Mouse (Mus musculus): Measurements from ENCODE around the gene 4933428G20Rik. TPM values are rescaled to one million over a fixed set of nuclear protein-coding genes. Genes with fewer than 3 reads are reported as not detected.

4933428G20Rik gene
- polyA plus RNA-seq, 1 experiment from 2014 or later: 1.4 TPM

- no peak overlapping the region for H3K27ac ChIP-seq
- H3K9ac ChIP-seq: no peak overlapping the region
- 88% methylated on average over 4 of the region's 4 CpGs for WGBS (ENCODE audit: insufficient replicate concordance)
- H3K4me2 ChIP-seq: no peak overlapping the region
- no peak overlapping the region for H3K4me3 ChIP-seq
- H3K27me3 ChIP-seq (replicated peaks): peaks cover 21% of the 10 kb centered on the region
- H3K4me1 ChIP-seq: peaks cover 14% of the 10 kb centered on the region; the same call in 1 of the 2 replicates
- peaks cover 99% of the 10 kb centered on the region for H3K36me3 ChIP-seq
- no peak for ATAC-seq
- no peaks in the 10 kb centered on the region for H3K9me3 ChIP-seq (replicated peaks)
These were observed 2.6 kb downstream of the 4933428G20Rik start for GRCm38 (mm10) chr11:97497543-97497942.

GRCm38 (mm10) chr11:97492836-97493235 lies 7.3 kb downstream of the 4933428G20Rik start:
- Histone ChIP-seq H3K9ac (no peak overlapping the region), H3K9me3 (replicated peaks) (no peaks in the 10 kb centered on the region), H3K27ac (no peak overlapping the region), H3K27me3 (replicated peaks) (no peaks in the 10 kb centered on the region), H3K4me2 (no peak overlapping the region), H3K4me1 (no peaks in the 10 kb centered on the region), H3K4me3 (no peak overlapping the region), H3K36me3 (peaks cover 99% of the 10 kb centered on the region)
- ATAC-seq: no peak
- WGBS (ENCODE audit: insufficient replicate concordance): 83% methylated on average over 3 of the region's 3 CpGs

DNA sequence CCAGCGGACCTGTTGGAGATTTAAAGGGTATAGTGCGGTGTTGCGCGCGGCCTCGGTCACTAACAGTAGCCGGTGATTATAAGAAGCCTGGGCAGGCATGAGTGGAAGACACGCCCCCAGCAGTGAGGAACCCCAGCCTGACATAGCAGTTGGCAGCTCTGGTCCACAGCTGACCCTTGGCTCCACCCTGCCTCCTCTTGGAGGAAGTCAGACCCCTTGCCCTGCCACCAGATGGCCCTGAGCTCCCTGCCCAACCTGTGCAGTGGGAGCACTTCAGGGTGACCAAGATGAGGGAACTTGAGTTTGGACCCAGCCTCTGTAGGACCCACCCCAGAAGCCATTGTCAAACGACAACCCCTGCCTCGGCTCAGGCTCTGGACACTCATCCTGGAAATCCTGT lies 8.5 kb downstream of the 4933428G20Rik start:
- 91% methylated on average over 10 of the region's 10 CpGs for WGBS (ENCODE audit: insufficient replicate concordance)
- H3K36me3 ChIP-seq: peaks cover 99% of the 10 kb centered on the region
- ATAC-seq: no peak

GRCm38 (mm10) chr11:97489589-97490324 lies 10.4 kb downstream of the 4933428G20Rik start:
- peaks cover 99% of the 10 kb centered on the region for H3K36me3 ChIP-seq

More for the DNA sequence above, 8.5 kb downstream of the 4933428G20Rik start:
- H3K4me1 ChIP-seq: no peaks in the 10 kb centered on the region
- no peak overlapping the region for H3K4me3 ChIP-seq
- no peak overlapping the region for H3K4me2 ChIP-seq
- no peaks in the 10 kb centered on the region for H3K9me3 ChIP-seq (replicated peaks)
- H3K27me3 ChIP-seq (replicated peaks): no peaks in the 10 kb centered on the region
- no peak overlapping the region for H3K9ac ChIP-seq
- no peak overlapping the region for H3K27ac ChIP-seq

DNA sequence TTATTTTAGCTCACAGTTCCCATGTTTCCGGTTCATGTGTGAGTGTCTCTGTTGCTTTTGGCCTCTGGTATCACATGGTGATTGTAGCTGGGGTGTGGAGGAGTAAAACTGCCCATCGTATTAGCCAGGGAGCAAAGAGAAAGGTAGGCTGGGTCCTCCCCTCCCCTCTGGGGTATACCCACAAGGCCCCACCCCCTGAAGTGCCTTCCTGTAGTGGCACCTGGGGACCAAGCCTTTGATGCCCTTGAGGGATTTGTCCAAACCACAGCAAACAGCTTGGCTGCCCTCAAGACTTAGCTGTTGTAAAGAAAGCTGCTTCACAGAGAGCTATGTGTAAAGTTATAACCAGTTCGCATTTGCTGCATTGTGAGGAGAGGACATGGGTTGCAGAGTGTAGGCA lies 12.5 kb downstream of the 4933428G20Rik start:
- H3K9me3 ChIP-seq (replicated peaks): no peaks in the 10 kb centered on the region
- H3K27me3 ChIP-seq (replicated peaks): no peaks in the 10 kb centered on the region
- H3K4me1 ChIP-seq: no peaks in the 10 kb centered on the region
- no peak for ATAC-seq
- no peak overlapping the region for H3K27ac ChIP-seq
- no peak overlapping the region for H3K9ac ChIP-seq
- peaks cover 100% of the 10 kb centered on the region for H3K36me3 ChIP-seq
- no peak overlapping the region for H3K4me3 ChIP-seq
- 79% methylated on average over 3 of the region's 3 CpGs for WGBS (ENCODE audit: insufficient replicate concordance)
- H3K4me2 ChIP-seq: no peak overlapping the region

More at GRCm38 (mm10) chr11:97489589-97490324, 10.4 kb downstream of the 4933428G20Rik start:
- Histone ChIP-seq H3K4me2 (no peak overlapping the region), H3K9ac (no peak overlapping the region), H3K27me3 (replicated peaks) (no peaks in the 10 kb centered on the region), H3K27ac (no peak overlapping the region), H3K9me3 (replicated peaks) (no peaks in the 10 kb centered on the region), H3K4me1 (no peaks in the 10 kb centered on the region), H3K4me3 (no peak overlapping the region)
- ATAC-seq: 0 out of 2 replicates have a peak, but pooled peaks have one; percentile 27
- WGBS (ENCODE audit: insufficient replicate concordance): 47% methylated on average over 16 of the region's 16 CpGs

DNA sequence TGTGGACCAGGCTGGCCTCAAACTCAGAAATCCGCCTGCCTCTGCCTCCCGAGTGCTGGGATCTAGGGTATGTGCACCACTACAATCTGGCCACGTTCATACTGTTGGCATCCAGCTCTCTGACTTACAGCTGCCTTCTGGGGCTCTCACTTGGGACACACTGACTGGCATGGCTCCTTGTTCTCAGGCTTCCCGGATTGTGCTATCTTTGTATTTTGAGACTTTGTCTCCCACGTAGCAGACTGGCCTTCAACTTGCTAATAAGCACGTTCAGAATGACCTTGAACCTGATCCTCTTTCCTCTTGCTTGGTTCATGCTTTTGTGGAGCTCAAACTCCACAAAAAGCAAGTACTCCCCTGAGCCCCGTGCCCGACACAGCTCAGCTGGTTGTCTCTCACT lies 14.5 kb downstream of the 4933428G20Rik start:
- H3K4me2 ChIP-seq: no peak overlapping the region
- no peak for ATAC-seq
- no peaks in the 10 kb centered on the region for H3K9me3 ChIP-seq (replicated peaks)
- H3K27me3 ChIP-seq (replicated peaks): no peaks in the 10 kb centered on the region
- no peak overlapping the region for H3K9ac ChIP-seq
- H3K4me3 ChIP-seq: no peak overlapping the region
- H3K27ac ChIP-seq: no peak overlapping the region
- WGBS (ENCODE audit: insufficient replicate concordance): 85% methylated on average over 8 of the region's 8 CpGs
- H3K4me1 ChIP-seq: no peaks in the 10 kb centered on the region
- H3K36me3 ChIP-seq: peaks cover 100% of the 10 kb centered on the region

- no peak overlapping the region for H3K4me3 ChIP-seq
- H3K4me2 ChIP-seq: no peak overlapping the region
- H3K9me3 ChIP-seq (replicated peaks): no peaks in the 10 kb centered on the region
- peaks cover 15% of the 10 kb centered on the region; the same call in 1 of the 2 replicates for H3K4me1 ChIP-seq
- no peak for ATAC-seq
- H3K9ac ChIP-seq: no peak overlapping the region
- peaks cover 100% of the 10 kb centered on the region for H3K36me3 ChIP-seq
- H3K27ac ChIP-seq: no peak overlapping the region
- no peaks in the 10 kb centered on the region for H3K27me3 ChIP-seq (replicated peaks)
- 87% methylated on average over 8 of the region's 8 CpGs for WGBS (ENCODE audit: insufficient replicate concordance)
These were observed 20.3 kb downstream of the 4933428G20Rik start for GRCm38 (mm10) chr11:97479824-97480223.

- peaks cover 100% of the 10 kb centered on the region for H3K36me3 ChIP-seq
- no peak for ATAC-seq
These were observed 21.1 kb downstream of the 4933428G20Rik start for GRCm38 (mm10) chr11:97479085-97479484.

GRCm38 (mm10) chr11:97478345-97478744 lies 21.8 kb downstream of the 4933428G20Rik start:
- Histone ChIP-seq H3K4me3 (no peak overlapping the region), H3K27me3 (replicated peaks) (no peaks in the 10 kb centered on the region), H3K9me3 (replicated peaks) (no peaks in the 10 kb centered on the region), H3K27ac (no peak overlapping the region), H3K4me2 (no peak overlapping the region), H3K9ac (no peak overlapping the region), H3K4me1 (peaks cover 15% of the 10 kb centered on the region; the same call in 1 of the 2 replicates), H3K36me3 (peaks cover 100% of the 10 kb centered on the region)
- 74% methylated on average over 6 of the region's 6 CpGs for WGBS (ENCODE audit: insufficient replicate concordance)
- ATAC-seq: no peak

More at GRCm38 (mm10) chr11:97479085-97479484, 21.1 kb downstream of the 4933428G20Rik start:
- no peaks in the 10 kb centered on the region for H3K9me3 ChIP-seq (replicated peaks)
- H3K4me1 ChIP-seq: peaks cover 15% of the 10 kb centered on the region; the same call in 1 of the 2 replicates
- 85% methylated on average over 10 of the region's 10 CpGs for WGBS (ENCODE audit: insufficient replicate concordance)
- no peaks in the 10 kb centered on the region for H3K27me3 ChIP-seq (replicated peaks)
- H3K4me3 ChIP-seq: no peak overlapping the region
- no peak overlapping the region for H3K4me2 ChIP-seq
- no peak overlapping the region for H3K9ac ChIP-seq
- H3K27ac ChIP-seq: no peak overlapping the region

- no peak overlapping the region for H3K4me2 ChIP-seq
- WGBS (ENCODE audit: insufficient replicate concordance): 90% methylated on average over 7 of the region's 7 CpGs
- H3K9ac ChIP-seq: no peak overlapping the region
- H3K4me3 ChIP-seq: no peak overlapping the region
- ATAC-seq: no peak
- no peak overlapping the region for H3K27ac ChIP-seq
- H3K9me3 ChIP-seq (replicated peaks): no peaks in the 10 kb centered on the region
- H3K4me1 ChIP-seq: peaks cover 15% of the 10 kb centered on the region; the same call in 1 of the 2 replicates
- peaks cover 100% of the 10 kb centered on the region for H3K36me3 ChIP-seq
- H3K27me3 ChIP-seq (replicated peaks): no peaks in the 10 kb centered on the region
These were observed 22.7 kb downstream of the 4933428G20Rik start for GRCm38 (mm10) chr11:97477431-97477830.

GRCm38 (mm10) chr11:97476334-97477095 lies 23.6 kb downstream of the 4933428G20Rik start:
- WGBS (ENCODE audit: insufficient replicate concordance): 71% methylated on average over 8 of the region's 8 CpGs
- Histone ChIP-seq H3K4me2 (no peak overlapping the region), H3K9me3 (replicated peaks) (no peaks in the 10 kb centered on the region), H3K27me3 (replicated peaks) (no peaks in the 10 kb centered on the region), H3K9ac (no peak overlapping the region), H3K36me3 (peaks cover 100% of the 10 kb centered on the region), H3K4me1 (peaks cover 15% of the 10 kb centered on the region; the same call in 1 of the 2 replicates), H3K27ac (no peak overlapping the region), H3K4me3 (no peak overlapping the region)
- ATAC-seq: no peak

DNA sequence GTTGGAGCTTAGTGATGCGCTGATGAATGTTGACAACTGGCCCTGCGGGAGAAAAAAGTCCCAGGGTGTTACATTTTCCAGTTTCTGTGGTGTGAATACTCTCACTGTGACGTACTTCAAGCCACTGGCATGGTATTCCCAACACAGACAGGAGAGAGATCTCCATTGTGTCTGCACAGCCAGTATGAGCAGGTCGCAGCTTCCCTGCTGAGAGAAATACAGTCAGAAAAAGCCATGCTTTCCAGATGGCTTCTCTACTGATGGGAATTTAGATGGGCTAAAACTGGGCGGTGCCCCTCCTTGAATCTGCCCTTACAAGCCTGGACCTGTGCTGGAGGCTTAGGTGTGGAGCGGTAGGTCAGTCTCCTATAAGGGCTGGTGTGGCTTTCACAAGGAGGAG lies 28.9 kb downstream of the 4933428G20Rik start:
- Histone ChIP-seq H3K27me3 (replicated peaks) (no peaks in the 10 kb centered on the region), H3K36me3 (peaks cover 100% of the 10 kb centered on the region), H3K4me3 (no peak overlapping the region), H3K4me2 (no peak overlapping the region), H3K4me1 (peaks cover 16% of the 10 kb centered on the region), H3K9me3 (replicated peaks) (no peaks in the 10 kb centered on the region), H3K27ac (no peak overlapping the region), H3K9ac (no peak overlapping the region)
- ATAC-seq: no peak
- WGBS (ENCODE audit: insufficient replicate concordance): 92% methylated on average over 6 of the region's 6 CpGs

All from liver, embryonic 12.5 days (tissue).